Mouse (Mus musculus): Measurements from ENCODE around the gene Stk17b. TPM values are rescaled to one million over a fixed set of nuclear protein-coding genes. Genes with fewer than 3 reads are reported as not detected.
A peak's percentile ranks its signal among the peaks of the same experiment; 100 is the strongest.

The Stk17b gene
- polyA plus RNA-seq, 1 experiment from 2014 or later, result 10.4 TPM

- ATAC-seq (ENCODE audit: low FRiP score, low read depth), result no peak
- Histone ChIP-seq H3K27ac (replicated peaks) (no peak overlapping the region), H3K27me3 (no peaks in the 10 kb centered on the region), H3K9me3 (no peaks in the 10 kb centered on the region), H3K4me3 (no peak overlapping the region), H3K9ac (replicated peaks) (no peak overlapping the region), H3K4me1 (no peaks in the 10 kb centered on the region), H3K36me3 (no peaks in the 10 kb centered on the region), H3K4me2 (replicated peaks) (no peak overlapping the region)
- 87% methylated on average over 4 of the region's 4 CpGs for WGBS
Measured at GRCm38 (mm10) chr1:53811919-53812318, 26.9 kb upstream of the Stk17b start.

DNA sequence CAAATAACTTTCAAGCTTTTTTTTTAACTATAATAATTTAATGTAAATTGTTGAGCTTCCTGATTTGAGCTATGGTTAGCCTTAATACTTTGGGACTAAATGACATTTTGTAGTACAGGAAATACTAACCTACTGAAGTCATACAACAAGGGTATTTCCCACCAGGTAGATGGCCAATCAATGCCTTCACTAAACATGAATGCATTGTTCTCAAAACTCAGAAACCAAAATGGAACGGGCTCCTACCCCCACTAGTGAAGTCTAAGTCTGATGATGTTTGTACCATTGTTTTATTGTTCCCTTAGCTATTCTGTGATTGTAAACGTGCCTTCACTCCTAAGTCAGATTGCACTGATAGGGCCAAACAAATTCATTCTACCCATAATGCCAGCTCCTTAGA is 23.2 kb upstream of the Stk17b start:
- Histone ChIP-seq H3K27me3 (no peaks in the 10 kb centered on the region), H3K27ac (replicated peaks) (no peak overlapping the region), H3K9ac (replicated peaks) (no peak overlapping the region), H3K4me1 (no peaks in the 10 kb centered on the region), H3K36me3 (no peaks in the 10 kb centered on the region), H3K9me3 (no peaks in the 10 kb centered on the region), H3K4me3 (no peak overlapping the region), H3K4me2 (replicated peaks) (no peak overlapping the region)
- 87% methylated on average over 2 of the region's 2 CpGs for WGBS
- no peak for ATAC-seq (ENCODE audit: low FRiP score, low read depth)

DNA sequence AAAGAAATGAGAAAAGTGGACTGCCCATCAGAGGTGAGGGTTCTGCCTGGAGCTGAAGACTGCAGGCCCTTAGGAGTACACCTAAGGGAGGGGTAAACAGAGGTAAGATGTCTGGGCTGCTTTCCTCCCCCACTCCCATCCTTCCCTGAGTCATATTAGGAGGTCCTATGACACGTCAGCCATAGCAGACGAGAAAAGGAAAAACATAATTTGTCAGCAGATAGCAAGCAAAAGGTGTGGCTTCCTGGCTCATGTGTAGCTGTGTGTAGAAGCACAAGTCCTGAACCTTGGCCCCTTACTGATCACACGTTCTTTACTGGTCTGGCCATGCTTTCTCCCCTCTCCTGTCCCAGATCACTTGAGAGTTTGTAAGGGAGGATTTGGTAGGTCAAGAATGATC is 12.8 kb upstream of the Stk17b start:
- Histone ChIP-seq H3K9me3 (no peaks in the 10 kb centered on the region), H3K27me3 (no peaks in the 10 kb centered on the region), H3K36me3 (no peaks in the 10 kb centered on the region), H3K9ac (replicated peaks) (no peak overlapping the region), H3K4me1 (no peaks in the 10 kb centered on the region), H3K4me2 (replicated peaks) (no peak overlapping the region), H3K27ac (replicated peaks) (no peak overlapping the region), H3K4me3 (no peak overlapping the region)
- no peak for ATAC-seq (ENCODE audit: low FRiP score, low read depth)
- WGBS, result 76% methylated on average over 3 of the region's 3 CpGs

- no peak overlapping the region for H3K4me3 ChIP-seq
- H3K9me3 ChIP-seq, result no peaks in the 10 kb centered on the region
- whole genome bisulfite sequencing, result 92% methylated on average over 5 of the region's 5 CpGs
- H3K9ac ChIP-seq (replicated peaks), result no peak overlapping the region
- H3K4me2 ChIP-seq (replicated peaks), result no peak overlapping the region
- H3K27ac ChIP-seq (replicated peaks), result no peak overlapping the region
- H3K36me3 ChIP-seq, result no peaks in the 10 kb centered on the region
- no peaks in the 10 kb centered on the region for H3K4me1 ChIP-seq
- ATAC-seq (ENCODE audit: low FRiP score, low read depth), result no peak
- H3K27me3 ChIP-seq, result no peaks in the 10 kb centered on the region
Measured at GRCm38 (mm10) chr1:53797074-53797473, 12.1 kb upstream of the Stk17b start.

GRCm38 (mm10) chr1:53796271-53796670 is 11.2 kb upstream of the Stk17b start:
- Histone ChIP-seq H3K4me3 (no peak overlapping the region), H3K4me1 (no peaks in the 10 kb centered on the region), H3K4me2 (replicated peaks) (no peak overlapping the region), H3K27ac (replicated peaks) (no peak overlapping the region), H3K9ac (replicated peaks) (no peak overlapping the region), H3K27me3 (no peaks in the 10 kb centered on the region), H3K36me3 (no peaks in the 10 kb centered on the region), H3K9me3 (no peaks in the 10 kb centered on the region)
- WGBS, result 92% methylated on average over 6 of the region's 6 CpGs
- no peak for ATAC-seq (ENCODE audit: low FRiP score, low read depth)

DNA sequence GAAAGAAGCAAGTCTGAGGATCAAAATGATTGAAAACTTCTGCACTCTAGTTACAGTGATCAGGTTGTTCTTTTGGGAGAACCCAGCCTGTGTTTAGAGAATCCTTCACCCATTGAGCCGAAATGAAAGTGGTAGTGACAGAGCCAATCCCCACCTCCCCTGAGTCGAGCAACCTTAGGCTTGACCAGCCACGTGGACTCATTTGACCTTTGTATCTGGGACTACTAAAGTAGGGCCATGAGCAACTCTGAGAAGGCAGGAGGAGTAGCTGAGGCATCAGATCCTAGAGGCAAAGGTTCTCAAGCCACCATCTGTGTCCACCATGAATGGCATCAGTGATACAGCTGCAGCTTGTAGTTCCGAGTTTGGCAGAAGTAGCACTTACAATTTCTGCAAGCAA is 10.6 kb upstream of the Stk17b start:
- 80% methylated on average over 4 of the region's 4 CpGs for WGBS
- Histone ChIP-seq H3K9me3 (no peaks in the 10 kb centered on the region), H3K27ac (replicated peaks) (no peak overlapping the region), H3K4me3 (no peak overlapping the region), H3K9ac (replicated peaks) (no peak overlapping the region), H3K4me2 (replicated peaks) (no peak overlapping the region), H3K4me1 (no peaks in the 10 kb centered on the region), H3K27me3 (no peaks in the 10 kb centered on the region), H3K36me3 (no peaks in the 10 kb centered on the region)
- no peak for ATAC-seq (ENCODE audit: low FRiP score, low read depth)

DNA sequence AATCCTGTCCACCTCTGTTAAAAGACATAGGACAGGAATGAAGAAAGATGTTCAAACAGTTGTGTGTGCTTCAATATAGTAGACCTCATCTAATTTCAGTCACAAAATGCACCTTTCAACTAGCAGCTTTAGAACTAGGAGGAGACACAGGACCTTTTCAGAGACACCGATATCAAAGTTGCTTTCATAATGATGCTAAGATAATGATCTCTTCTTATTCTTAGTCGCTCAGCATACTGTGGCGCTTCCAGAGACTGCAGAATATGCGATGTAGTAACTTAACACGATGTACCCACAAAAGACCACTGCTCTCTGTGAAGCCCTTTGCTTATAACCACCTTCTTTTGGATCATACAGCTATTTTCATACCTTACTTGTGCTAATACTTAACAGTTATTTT is 10.1 kb upstream of the Stk17b start:
- Histone ChIP-seq H3K9ac (replicated peaks) (no peak overlapping the region), H3K36me3 (no peaks in the 10 kb centered on the region), H3K4me3 (no peak overlapping the region), H3K27me3 (no peaks in the 10 kb centered on the region), H3K9me3 (no peaks in the 10 kb centered on the region), H3K4me2 (replicated peaks) (no peak overlapping the region), H3K27ac (replicated peaks) (no peak overlapping the region), H3K4me1 (no peaks in the 10 kb centered on the region)
- no peak for ATAC-seq (ENCODE audit: low FRiP score, low read depth)
- WGBS, result 92% methylated on average over 5 of the region's 5 CpGs

GRCm38 (mm10) chr1:53794279-53794678 is 9.3 kb upstream of the Stk17b start:
- Histone ChIP-seq H3K36me3 (no peaks in the 10 kb centered on the region), H3K9ac (replicated peaks) (no peak overlapping the region), H3K27ac (replicated peaks) (no peak overlapping the region), H3K4me2 (replicated peaks) (no peak overlapping the region), H3K27me3 (no peaks in the 10 kb centered on the region), H3K4me3 (no peak overlapping the region), H3K4me1 (no peaks in the 10 kb centered on the region), H3K9me3 (no peaks in the 10 kb centered on the region)
- ATAC-seq (ENCODE audit: low FRiP score, low read depth), result no peak
- 86% methylated on average over 2 of the region's 2 CpGs for WGBS

- ATAC-seq (ENCODE audit: low FRiP score, low read depth), result no peak
- WGBS, result 87% methylated on average over 2 of the region's 2 CpGs
- Histone ChIP-seq H3K36me3 (no peaks in the 10 kb centered on the region), H3K4me3 (no peak overlapping the region), H3K9me3 (no peaks in the 10 kb centered on the region), H3K9ac (replicated peaks) (no peak overlapping the region), H3K4me1 (no peaks in the 10 kb centered on the region), H3K27me3 (no peaks in the 10 kb centered on the region), H3K4me2 (replicated peaks) (no peak overlapping the region), H3K27ac (replicated peaks) (no peak overlapping the region)
Measured at GRCm38 (mm10) chr1:53791343-53791742, 6.3 kb upstream of the Stk17b start.

DNA sequence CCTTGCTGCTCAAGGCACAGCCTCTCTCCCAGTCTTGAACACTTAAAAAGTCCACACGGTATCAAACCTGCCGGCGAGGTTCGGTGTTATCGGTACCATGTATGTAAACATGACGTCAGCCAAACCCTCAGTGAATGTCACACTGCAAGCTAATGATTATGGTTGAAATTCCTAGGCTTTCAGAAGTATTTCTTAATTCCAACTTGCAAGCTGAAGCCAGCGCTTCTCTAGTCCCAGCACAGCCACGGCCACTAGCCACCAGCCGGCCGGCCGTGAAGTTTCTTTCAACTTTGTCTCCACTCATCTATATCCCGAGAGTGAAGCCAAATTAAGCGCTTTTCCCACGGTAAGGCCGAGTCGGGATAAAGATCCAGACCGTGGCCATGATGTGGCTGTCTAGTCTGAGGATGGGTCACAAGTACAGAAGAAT is 718 bp downstream of the Stk17b start:
- peak; percentile 4; the same call in 1 of the 2 replicates for ATAC-seq (ENCODE audit: low FRiP score, low read depth)
- Histone ChIP-seq H3K4me2 (replicated peaks) (peak overlapping the region; percentile 70), H3K36me3 (no peaks in the 10 kb centered on the region), H3K4me1 (peaks cover 4% of the 10 kb centered on the region; the same call in 1 of the 2 replicates), H3K9me3 (no peaks in the 10 kb centered on the region), H3K27ac (replicated peaks) (peak overlapping the region; percentile 52; the same call in 1 of the 2 replicates), H3K4me3 (peak overlapping the region; percentile 83), H3K27me3 (no peaks in the 10 kb centered on the region; the same call in 1 of the 2 replicates), H3K9ac (replicated peaks) (peak overlapping the region; percentile 70)
- 0% methylated on average over 17 of the region's 17 CpGs for WGBS

- Histone ChIP-seq H3K4me2 (replicated peaks) (no peak overlapping the region), H3K27ac (replicated peaks) (no peak overlapping the region), H3K36me3 (no peaks in the 10 kb centered on the region), H3K4me3 (no peak overlapping the region), H3K9me3 (no peaks in the 10 kb centered on the region), H3K4me1 (peaks cover 4% of the 10 kb centered on the region; the same call in 1 of the 2 replicates), H3K27me3 (no peaks in the 10 kb centered on the region; the same call in 1 of the 2 replicates), H3K9ac (replicated peaks) (no peak overlapping the region)
- WGBS, result 93% methylated on average over 1 of the region's 1 CpGs
- ATAC-seq (ENCODE audit: low FRiP score, low read depth), result no peak
Measured at GRCm38 (mm10) chr1:53782956-53783355, 2.1 kb downstream of the Stk17b start.

DNA sequence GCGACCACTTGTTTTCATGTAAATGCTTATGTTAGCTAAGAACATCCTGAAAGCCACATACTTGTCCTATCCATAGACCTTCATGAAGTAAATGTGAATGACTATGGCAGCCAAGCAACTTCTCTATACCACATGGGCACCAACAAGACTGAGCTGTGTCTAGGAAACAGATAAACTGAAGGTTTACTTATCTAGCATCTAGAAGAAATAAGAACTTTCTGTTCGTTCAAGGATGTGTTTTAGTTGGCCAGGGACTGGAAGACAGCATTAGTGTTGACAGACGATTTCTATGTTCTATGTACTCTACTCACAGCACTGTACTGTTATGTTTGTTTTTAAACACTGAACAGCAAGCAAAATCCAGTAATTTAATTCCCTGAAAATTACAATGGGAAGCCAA is 2.9 kb downstream of the Stk17b start:
- Histone ChIP-seq H3K4me1 (peaks cover 4% of the 10 kb centered on the region; the same call in 1 of the 2 replicates), H3K27me3 (no peaks in the 10 kb centered on the region; the same call in 1 of the 2 replicates), H3K27ac (replicated peaks) (no peak overlapping the region), H3K4me3 (no peak overlapping the region), H3K9me3 (no peaks in the 10 kb centered on the region), H3K4me2 (replicated peaks) (no peak overlapping the region), H3K36me3 (no peaks in the 10 kb centered on the region), H3K9ac (replicated peaks) (no peak overlapping the region)
- WGBS, result 89% methylated on average over 3 of the region's 3 CpGs
- ATAC-seq (ENCODE audit: low FRiP score, low read depth), result no peak

- no peak overlapping the region for H3K27ac ChIP-seq (replicated peaks)
- peaks cover 4% of the 10 kb centered on the region; the same call in 1 of the 2 replicates for H3K4me1 ChIP-seq
- H3K27me3 ChIP-seq, result no peaks in the 10 kb centered on the region; the same call in 1 of the 2 replicates
- 81% methylated on average over 1 of the region's 1 CpGs for WGBS
- ATAC-seq (ENCODE audit: low FRiP score, low read depth), result no peak
- no peak overlapping the region for H3K9ac ChIP-seq (replicated peaks)
- no peaks in the 10 kb centered on the region for H3K9me3 ChIP-seq
- H3K4me2 ChIP-seq (replicated peaks), result no peak overlapping the region
- H3K36me3 ChIP-seq, result no peaks in the 10 kb centered on the region
- no peak overlapping the region for H3K4me3 ChIP-seq
Measured at GRCm38 (mm10) chr1:53781311-53781710, 3.7 kb downstream of the Stk17b start.
